Mouse (Mus musculus) brain, embryonic 14.5 days (tissue): ENCODE measurements around the gene Rnf11.

ENCODE experiments used
- CTCF ChIP-seq: fragments of 200-500 bp; IDR thresholded peaks from 2 replicates; pipeline ENCODE4 v1.5.1; 2012; ENCODE audit warnings: inconsistent platforms, mild to moderate bottlenecking, moderate library complexity, borderline replicate concordance; ENCODE audit not compliant: insufficient read depth, insufficient read length; ENCODE audit errors: extremely low read depth
- POLR2A ChIP-seq: fragments of 200-500 bp; IDR thresholded peaks from 2 replicates; pipeline ENCODE4 v1.6.1; 2012; ENCODE audit warnings: mild to moderate bottlenecking, inconsistent platforms, borderline replicate concordance; ENCODE audit not compliant: poor library complexity, insufficient read depth, insufficient read length, severe bottlenecking; ENCODE audit errors: extremely low read depth

DNA sequence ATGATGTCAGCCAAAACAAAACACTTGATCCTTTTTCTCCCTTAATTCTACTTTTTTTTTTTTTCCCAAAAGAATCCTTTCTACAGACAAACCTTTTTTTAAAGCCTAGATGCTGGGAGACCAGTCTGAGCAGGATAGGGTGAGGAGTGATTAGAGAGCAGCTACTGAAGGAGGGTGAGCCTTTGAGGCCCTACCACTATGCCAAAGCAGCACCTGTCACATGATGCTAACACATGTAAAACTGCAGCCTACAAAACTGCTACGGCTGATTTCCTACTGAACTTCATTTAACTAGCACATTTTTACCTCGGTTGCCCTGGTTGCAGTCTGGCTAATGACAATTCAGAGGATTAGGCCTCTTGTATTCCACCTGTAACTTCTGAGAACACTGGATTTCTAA is 39.6 kb downstream of the Rnf11 start:
- no peak for TF ChIP-seq CTCF
- TF ChIP-seq POLR2A, result no peak
